Mouse (Mus musculus): ENCODE measurements around the gene Bcl2l13.
"Not testable (repeated sequence)": the region's sequence is repeated elsewhere in the genome, so short reads cannot be mapped to it uniquely, and the experiment has no call there.

DNA sequence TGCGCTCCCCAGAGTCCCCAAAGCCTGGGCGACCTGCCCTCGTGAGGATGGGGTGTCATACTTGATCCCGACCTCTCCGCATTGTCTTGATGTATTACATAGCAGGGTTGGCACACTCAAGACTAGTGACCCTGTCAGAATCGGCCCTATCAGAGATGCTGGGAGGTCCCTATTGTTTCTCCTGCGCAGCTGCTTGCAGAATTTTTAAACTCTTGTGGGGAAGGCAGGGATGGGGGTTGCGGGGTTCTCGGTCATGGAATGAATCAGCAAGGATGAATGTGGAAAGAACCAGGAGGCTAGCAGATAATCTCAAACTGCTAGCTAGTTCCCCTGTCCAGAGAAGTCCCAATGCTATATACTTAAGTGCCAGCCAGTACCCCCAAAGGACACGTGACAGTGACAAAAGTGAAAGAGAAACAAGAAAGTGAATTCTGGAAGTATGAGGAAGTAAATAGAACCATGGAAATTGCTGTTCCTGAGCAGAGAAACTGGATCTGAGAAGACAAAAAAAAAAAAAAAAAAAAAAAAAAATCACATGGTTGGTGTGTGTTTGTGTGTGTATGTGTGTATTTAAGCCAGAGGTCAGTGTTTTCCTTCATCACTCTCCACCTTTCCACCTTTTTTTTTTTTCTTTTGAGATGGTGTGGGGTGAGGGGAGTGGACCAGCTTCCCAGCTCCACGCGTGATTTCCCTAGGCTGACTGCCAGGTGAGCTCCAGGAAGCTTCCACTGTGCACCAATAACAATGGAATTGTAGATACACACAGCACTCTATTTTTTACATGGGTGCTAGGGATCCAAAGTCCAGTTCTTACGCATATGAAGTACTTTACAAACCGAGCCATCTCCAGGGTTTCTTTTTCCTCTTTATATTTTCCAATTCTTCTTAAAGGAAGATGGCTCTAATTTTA, 81.2 kb downstream of the Bcl2l13 start:
- TF ChIP-seq POLR2A (IDR thresholded peaks at IDR 0.05; ENCODE audit: insufficient read length, low read depth); POLR2AphosphoS2 (IDR thresholded peaks at IDR 0.05; ENCODE audit: insufficient read length, low read depth); TCF12 (IDR thresholded peaks at IDR 0.05; ENCODE audit: insufficient read depth, poor library complexity, severe bottlenecking); MYOG (IDR thresholded peaks at IDR 0.05; ENCODE audit: control insufficient read depth in 1 of 3, insufficient read depth in 1 of 3, insufficient read length in 2 of 3, low read depth in 2 of 3); CEBPB (IDR thresholded peaks at IDR 0.05; ENCODE audit: insufficient read depth, poor library complexity, severe bottlenecking); MYOD1 (IDR thresholded peaks at IDR 0.05; ENCODE audit: control insufficient read depth in 1 of 3, insufficient read length in 2 of 3, low read depth in 2 of 3); MAX (IDR thresholded peaks at IDR 0.05; ENCODE audit: low read depth); SRF (IDR thresholded peaks at IDR 0.05; ENCODE audit: control insufficient read depth, insufficient read length, low read depth): not testable (repeated sequence)

Data from myocyte (in vitro differentiated cells).